Mouse (Mus musculus) brain, adult 2 months (tissue): ENCODE measurements around the gene Lingo1.
A peak's percentile ranks its signal among the peaks of the same experiment; 100 is the strongest.

ENCODE experiments used
- DNase-seq: peaks from one replicate; pipeline ENCODE4 v3.0.0; 2011; ENCODE audit warnings: low read depth, low spot score

The Lingo1 gene

DNA sequence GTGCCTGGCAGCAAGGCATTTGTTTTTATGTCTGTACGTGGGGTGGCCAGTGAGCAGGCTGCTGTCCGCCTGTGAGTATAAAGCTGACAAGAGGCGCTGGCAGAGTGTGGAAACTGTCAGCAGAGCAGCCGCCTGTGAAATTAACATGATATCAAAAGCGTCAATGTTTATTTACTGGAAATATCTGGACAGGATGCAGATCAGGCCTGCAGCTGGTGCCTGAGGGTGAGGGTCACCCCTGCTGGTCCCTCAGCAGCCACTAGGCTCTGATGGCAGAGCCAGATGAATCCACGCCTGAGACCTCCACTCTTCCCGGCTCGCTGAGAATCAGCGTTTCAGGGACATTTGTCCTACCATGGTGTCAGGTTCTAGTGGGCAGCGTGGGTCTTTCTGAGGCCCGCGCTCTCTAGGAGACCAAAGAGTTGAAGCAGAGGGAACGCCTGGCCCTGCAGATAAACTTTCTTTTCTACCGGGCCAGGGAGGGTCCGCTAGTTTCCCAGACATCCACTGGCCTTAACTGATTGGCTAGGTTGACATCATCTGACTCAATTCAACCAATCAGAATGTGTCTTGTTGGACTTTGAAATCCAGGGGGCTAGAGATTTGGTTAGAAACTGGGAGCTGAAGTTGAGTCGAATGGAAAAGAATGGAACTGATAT, 190.1 kb downstream of the Lingo1 start:
- DNase-seq, result no peak

- no peak for DNase-seq
Measured at GRCm38 (mm10) chr9:56605443-56605806, 190.8 kb downstream of the Lingo1 start.

- no peak for DNase-seq
Measured at GRCm38 (mm10) chr9:56604797-56605442, 191.3 kb downstream of the Lingo1 start.

DNA sequence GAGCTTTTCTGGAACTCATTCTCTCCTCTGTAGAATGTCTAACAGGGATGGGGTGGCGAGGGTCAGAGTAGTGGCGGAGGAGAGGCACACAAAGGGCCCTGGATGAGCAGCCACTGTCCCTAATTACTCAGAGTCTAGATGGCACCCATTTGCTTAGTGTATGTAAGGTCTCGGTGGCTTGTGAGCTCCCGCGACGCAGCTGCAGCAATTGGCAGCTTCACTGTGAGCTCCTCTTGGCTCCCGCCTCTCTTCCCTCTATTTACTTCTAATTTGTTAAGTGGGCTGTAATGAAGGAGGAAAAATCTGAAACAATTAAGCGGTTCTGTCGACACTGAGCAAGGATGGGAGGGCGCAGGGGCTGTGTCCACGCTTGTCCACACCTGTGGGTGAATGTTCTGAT, 195.6 kb downstream of the Lingo1 start:
- peak; percentile 55 for DNase-seq

GRCm38 (mm10) chr9:56592639-56593038, 203.6 kb downstream of the Lingo1 start:
- no peak for DNase-seq

- no peak for DNase-seq
Measured at GRCm38 (mm10) chr9:56591248-56591888, 204.9 kb downstream of the Lingo1 start.

DNA sequence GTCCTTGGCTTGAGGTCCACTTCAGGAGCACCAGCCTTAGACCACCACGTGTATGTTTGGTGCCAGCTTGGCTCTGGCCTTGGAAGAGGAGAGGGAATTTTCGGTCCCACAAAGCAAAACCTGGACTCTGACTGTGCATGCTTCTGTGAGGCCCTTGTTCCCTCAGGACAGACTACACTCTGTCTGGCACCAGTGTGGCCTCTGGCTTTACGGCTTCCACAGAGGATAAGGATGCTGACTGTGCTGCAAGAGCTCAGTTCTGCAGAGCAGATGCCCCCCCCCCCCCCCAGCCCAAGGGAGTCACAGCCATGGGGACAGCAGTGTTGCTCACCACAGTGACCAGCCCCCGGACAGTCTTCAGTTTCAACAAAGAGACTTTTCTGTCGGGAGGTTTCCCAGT, 206.5 kb downstream of the Lingo1 start:
- peak; percentile 42 for DNase-seq

DNA sequence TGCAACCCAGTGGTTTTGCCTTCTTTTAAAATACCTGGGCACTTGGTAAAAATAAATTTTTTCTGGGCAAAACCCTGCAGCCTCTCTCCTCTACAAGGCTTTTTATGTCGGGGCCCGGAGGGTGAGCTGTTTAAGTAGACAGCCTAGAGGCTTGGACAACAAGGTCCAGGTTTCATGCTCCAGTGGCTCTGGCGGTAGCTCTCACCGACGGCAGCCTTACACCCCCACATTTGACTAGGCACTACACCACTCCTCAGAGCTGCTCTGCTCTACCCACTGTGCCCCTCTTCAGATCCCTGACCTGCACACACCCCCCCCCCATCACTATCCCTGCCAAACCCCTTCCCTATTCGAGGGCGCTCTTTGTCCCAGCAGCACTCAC, 212.2 kb downstream of the Lingo1 start:
- no peak for DNase-seq

DNA sequence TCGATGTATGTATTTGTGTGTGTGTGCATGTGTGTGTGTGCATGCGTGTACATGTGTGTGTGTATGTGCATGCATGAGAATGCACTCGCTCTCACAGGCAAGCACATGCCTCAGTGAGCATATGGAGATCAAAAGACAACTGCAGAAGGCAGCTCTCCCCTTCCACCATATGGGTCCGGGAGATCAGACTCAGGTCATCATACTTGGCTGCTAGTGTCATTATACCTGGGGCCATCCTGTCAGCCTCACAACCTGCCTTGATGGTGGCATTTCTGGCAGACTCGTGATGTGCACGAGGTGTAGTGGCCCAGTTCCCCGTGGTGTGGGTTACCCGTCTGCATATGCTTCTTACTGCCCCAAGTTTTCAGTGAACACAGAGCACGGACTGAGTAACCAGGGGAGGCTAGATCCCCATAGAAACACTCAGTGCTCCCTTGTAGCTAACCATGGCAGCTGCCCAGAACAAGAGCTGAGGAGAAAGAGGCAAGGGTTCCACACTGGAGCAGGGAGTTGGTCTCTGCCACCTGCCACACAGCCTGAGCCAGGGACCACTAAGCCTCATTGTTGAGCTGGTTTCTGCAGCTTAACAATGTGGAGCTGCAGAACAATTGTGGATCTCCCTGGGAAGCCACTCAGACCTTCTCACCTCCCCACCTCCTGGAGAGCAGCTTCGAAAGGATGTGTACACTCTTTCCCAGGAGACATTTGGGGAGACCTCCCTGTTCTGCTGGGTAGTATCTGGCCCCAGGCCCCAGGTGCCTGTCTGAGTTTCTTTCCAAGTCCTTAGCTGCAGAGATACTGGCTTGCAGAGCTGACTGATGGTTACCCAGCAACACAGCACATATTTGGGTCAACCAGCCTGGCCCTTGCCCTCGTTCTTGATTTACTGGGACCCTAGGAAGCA, 212.9 kb downstream of the Lingo1 start:
- DNase-seq, result peak; percentile 41

GRCm38 (mm10) chr9:56582628-56583027, 213.6 kb downstream of the Lingo1 start:
- no peak for DNase-seq

GRCm38 (mm10) chr9:56581700-56582099, 214.6 kb downstream of the Lingo1 start:
- DNase-seq, result no peak

DNA sequence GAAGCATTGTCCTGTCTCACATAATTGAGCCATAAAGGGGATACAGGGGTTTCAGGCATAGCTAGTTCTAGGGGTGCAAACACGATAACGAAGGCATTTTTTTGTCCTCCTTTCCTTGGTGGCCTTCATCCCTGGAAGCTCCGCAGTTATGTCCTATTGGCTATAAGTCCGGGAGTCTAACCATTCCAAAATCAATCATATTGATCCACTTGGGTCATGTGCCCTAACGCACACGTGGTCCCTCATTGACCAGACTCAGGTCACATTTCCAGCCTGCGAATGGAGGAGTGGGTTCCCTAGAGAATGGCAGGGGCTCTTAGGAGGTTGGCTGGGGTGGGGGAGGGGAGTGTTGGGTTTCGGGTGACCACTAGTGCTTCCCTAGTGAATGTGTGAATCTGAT, 215.3 kb downstream of the Lingo1 start:
- no peak for DNase-seq

DNA sequence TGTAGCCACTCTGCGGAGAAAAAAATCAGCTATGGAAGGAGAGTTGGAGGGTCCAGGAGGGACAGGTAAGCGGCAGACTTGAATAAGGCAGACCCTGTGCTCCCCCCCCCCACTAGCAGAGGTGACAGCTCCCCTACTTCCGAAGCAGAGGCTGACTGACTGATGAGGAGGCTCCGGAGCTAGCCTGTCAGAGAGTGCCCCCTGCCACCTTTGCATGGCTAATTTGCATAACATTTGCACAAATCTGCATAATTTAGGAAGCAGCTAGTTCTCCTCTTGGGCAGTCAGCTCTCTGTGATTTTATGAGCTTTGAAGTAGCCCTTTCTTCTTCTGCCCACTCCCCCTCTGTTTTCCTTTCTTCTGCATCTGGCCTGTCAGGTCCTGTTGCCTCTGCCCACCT, 216.2 kb downstream of the Lingo1 start:
- no peak for DNase-seq

- DNase-seq, result no peak
Measured at GRCm38 (mm10) chr9:56577405-56577804, 218.9 kb downstream of the Lingo1 start.

GRCm38 (mm10) chr9:56572534-56573479, 223.5 kb downstream of the Lingo1 start:
- peak; percentile 59 for DNase-seq
